Mouse (Mus musculus) liver, embryonic 14.5 days (tissue): ENCODE data around the gene Tusc2. TPM values are rescaled to one million over a fixed set of nuclear protein-coding genes. Genes with fewer than 3 reads are reported as not detected.

ENCODE experiments used
- ATAC-seq: fragments of 200-750 bp; cut with Nextera tagmentation; 2 replicates; pipeline ENCODE4 v1.8.0; 2017; ENCODE audit warnings: moderate number of reproducible peaks, mild to moderate bottlenecking, moderate library complexity; ENCODE audit not compliant: insufficient read depth
- DNase-seq, 3 experiments: peaks; one replicate each; pipeline ENCODE4 v3.0.0-alpha.2; 2012 to 2013; ENCODE audit warnings: low read depth in 3 of 3, low spot score in 3 of 3
- H3K27ac ChIP-seq: fragments of 300-500 bp; sonication (generic); 2 replicates; pipeline ENCODE4 v1.5.1; 2014; ENCODE audit warnings: moderate library complexity, mild to moderate bottlenecking, control low read depth, inconsistent platforms
- H3K27me3 ChIP-seq: fragments of 300-500 bp; sonication (generic); 2 replicates; pipeline ENCODE4 v1.6.1; 2014; ENCODE audit warnings: mild to moderate bottlenecking, low read length, moderate library complexity; ENCODE audit not compliant: control insufficient read depth, insufficient read depth
- H3K36me3 ChIP-seq: fragments of 300-500 bp; sonication (generic); replicated peaks from 2 replicates; pipeline ENCODE4 v1.6.1; 2014; ENCODE audit warnings: low read depth; ENCODE audit not compliant: control insufficient read depth, insufficient read depth
- H3K4me1 ChIP-seq, 2 experiments: fragments of 200-500 bp in 1 of 2; fragments of 300-500 bp in 1 of 2; sonication (generic) in 1 of 2; replicated peaks; 2 replicates each; pipeline ENCODE4 v1.6.1; 2012 to 2014; ENCODE audit warnings: antibody characterized with exemption in 1 of 2, inconsistent platforms in 1 of 2, low read length in 1 of 2; ENCODE audit not compliant: control insufficient read depth in 2 of 2, insufficient read depth in 2 of 2
- H3K4me2 ChIP-seq: fragments of 300-500 bp; sonication (generic); 2 replicates; pipeline ENCODE4 v1.6.1; 2014; ENCODE audit warnings: low read depth, mild to moderate bottlenecking, control low read depth, moderate library complexity
- H3K4me3 ChIP-seq, 2 experiments: fragments of 200-500 bp in 1 of 2; fragments of 300-500 bp in 1 of 2; sonication (generic) in 1 of 2; 2 replicates each; pipeline ENCODE4 v1.5.1; 2012 to 2014; ENCODE audit warnings: low read depth in 2 of 2, low read length in 2 of 2, mild to moderate bottlenecking in 2 of 2, control low read depth in 1 of 2, inconsistent platforms in 1 of 2, moderate library complexity in 1 of 2; ENCODE audit not compliant: insufficient read depth in 1 of 2
- H3K9ac ChIP-seq: fragments of 300-500 bp; sonication (generic); replicated peaks from 2 replicates; pipeline ENCODE4 v1.6.1; 2014; ENCODE audit warnings: mild to moderate bottlenecking, control low read depth, moderate library complexity
- H3K9me3 ChIP-seq: fragments of 300-500 bp; sonication (generic); 2 replicates; pipeline ENCODE4 v1.6.1; 2016; ENCODE audit warnings: low read length, mixed read lengths; ENCODE audit not compliant: control insufficient read depth
- CTCF ChIP-seq: IDR thresholded peaks from 2 replicates; pipeline ENCODE4 v1.5.1; 2016; ENCODE audit warnings: antibody characterized with exemption, low read depth, control low read depth
- EP300 ChIP-seq: IDR thresholded peaks from 2 replicates; pipeline ENCODE4 v1.6.1; 2016; ENCODE audit warnings: antibody characterized with exemption, low read depth
- WGBS: fragments of 180-500 bp; shearing (Covaris S2); extraction: QIAGEN DNeasy Blood & Tissue Kit; methylation state at CpG from one replicate; pipeline ENCODE4 v1.1.7; 2014; ENCODE audit not compliant: insufficient replicate concordance; 5-methylcytosine and 5-hydroxymethylcytosine counted together
- polyA plus RNA-seq, 2 experiments: library from polyadenylated mRNA; depleted of rRNA in 1 of 2; stranded (reverse) in 1 of 2; unstranded in 1 of 2; fragments of >200 nt; fragmentation: Nextera tagmentation in 1 of 2; extraction: Ambion mirVana in 1 of 2; gene quantifications; 2 replicates each; pipeline versions ENCODE4 v1.2.1 to v1.2.3; 2012 to 2014

Tusc2 gene
- polyA plus RNA-seq, 2 experiments, result 22.6 to 39.7 TPM

- Histone ChIP-seq H3K4me2 (no peak overlapping the region), H3K27me3 (peaks cover 3% of the 10 kb centered on the region; the same call in 1 of the 2 replicates), H3K9me3 (no peaks in the 10 kb centered on the region), H3K9ac (no peak overlapping the region), H3K4me1 (peaks cover 31 to 36% of the 10 kb centered on the region in 2 experiments), H3K36me3 (no peaks in the 10 kb centered on the region), H3K4me3 (no peak overlapping the region), H3K27ac (no peak overlapping the region)
- WGBS, result 78% methylated on average over 10 of the region's 10 CpGs
- no peak for ATAC-seq
- TF ChIP-seq EP300 (no peak), CTCF (no peak)
- DNase-seq, result no peak
These were observed 14.2 kb upstream of the Tusc2 start for GRCm38 (mm10) chr9:107548820-107549219.

- ATAC-seq (no peak), DNase-seq (no peak)
- Histone ChIP-seq H3K36me3 (no peaks in the 10 kb centered on the region), H3K27ac (no peak overlapping the region), H3K4me3 (no peak overlapping the region), H3K27me3 (peaks cover 3% of the 10 kb centered on the region; the same call in 1 of the 2 replicates), H3K9me3 (no peaks in the 10 kb centered on the region), H3K9ac (no peak overlapping the region), H3K4me2 (no peak overlapping the region), H3K4me1 (peaks cover 31 to 36% of the 10 kb centered on the region in 2 experiments)
- no peak for TF ChIP-seq EP300
- no peak for TF ChIP-seq CTCF
- 75% methylated on average over 20 of the region's 20 CpGs for WGBS
These were observed 13.6 kb upstream of the Tusc2 start for GRCm38 (mm10) chr9:107549297-107550074.

GRCm38 (mm10) chr9:107550491-107551116 is 12.5 kb upstream of the Tusc2 start:
- TF ChIP-seq EP300 (no peak), CTCF (no peak)
- no peak overlapping the region for H3K27ac ChIP-seq
- peak overlapping the region; percentile 67 for H3K4me2 ChIP-seq
- H3K4me1 ChIP-seq, result peaks cover 31 to 38% of the 10 kb centered on the region in 2 experiments
- H3K9me3 ChIP-seq, result no peaks in the 10 kb centered on the region
- no peak overlapping the region for H3K9ac ChIP-seq
- H3K36me3 ChIP-seq, result no peaks in the 10 kb centered on the region
- peak overlapping the region in 1 of 2 experiments; percentile 39; a peak in 2 of 4 replicates for H3K4me3 ChIP-seq
- no peak for DNase-seq
- 39% methylated on average over 23 of the region's 23 CpGs for WGBS
- ATAC-seq, result no peak
- H3K27me3 ChIP-seq, result peaks cover 3% of the 10 kb centered on the region; the same call in 1 of the 2 replicates

- no peak within 1 kb of the TSS for H3K27ac ChIP-seq
- WGBS, result 1% methylated on average over 63 of the region's 63 CpGs
- peaks cover 3% of the 10 kb centered on the region; the same call in 1 of the 2 replicates for H3K27me3 ChIP-seq
- no peaks in the 10 kb centered on the region for H3K9me3 ChIP-seq
- ATAC-seq (peak; percentile 27), DNase-seq (no peak)
- peak within 1 kb of the TSS; percentile 39 to 41 for H3K4me3 ChIP-seq
- peak within 1 kb of the TSS; percentile 58 for H3K9ac ChIP-seq
- H3K4me1 ChIP-seq, result peaks cover 34 to 45% of the 10 kb centered on the region in 2 experiments
- H3K36me3 ChIP-seq, result no peaks in the 10 kb centered on the region
- TF ChIP-seq CTCF (peak; percentile 5; the same call in 1 of the 2 replicates), EP300 (no peak)
- peak within 1 kb of the TSS; percentile 67 for H3K4me2 ChIP-seq
These were observed 11.8 kb upstream of the Tusc2 start, which contains the start of gene Rassf1 for GRCm38 (mm10) chr9:107551117-107551889. Gene Rassf1, plus strand, starts transcription at chr9:107551555.
